Mouse (Mus musculus): ENCODE data around the gene Elmod3. TPM values are rescaled to one million over a fixed set of nuclear protein-coding genes. Genes with fewer than 3 reads are reported as not detected.

Gene Elmod3
- total and polyA plus RNA-seq, 3 experiments: 8.6 to 25.5 (median 16.6) TPM

DNA sequence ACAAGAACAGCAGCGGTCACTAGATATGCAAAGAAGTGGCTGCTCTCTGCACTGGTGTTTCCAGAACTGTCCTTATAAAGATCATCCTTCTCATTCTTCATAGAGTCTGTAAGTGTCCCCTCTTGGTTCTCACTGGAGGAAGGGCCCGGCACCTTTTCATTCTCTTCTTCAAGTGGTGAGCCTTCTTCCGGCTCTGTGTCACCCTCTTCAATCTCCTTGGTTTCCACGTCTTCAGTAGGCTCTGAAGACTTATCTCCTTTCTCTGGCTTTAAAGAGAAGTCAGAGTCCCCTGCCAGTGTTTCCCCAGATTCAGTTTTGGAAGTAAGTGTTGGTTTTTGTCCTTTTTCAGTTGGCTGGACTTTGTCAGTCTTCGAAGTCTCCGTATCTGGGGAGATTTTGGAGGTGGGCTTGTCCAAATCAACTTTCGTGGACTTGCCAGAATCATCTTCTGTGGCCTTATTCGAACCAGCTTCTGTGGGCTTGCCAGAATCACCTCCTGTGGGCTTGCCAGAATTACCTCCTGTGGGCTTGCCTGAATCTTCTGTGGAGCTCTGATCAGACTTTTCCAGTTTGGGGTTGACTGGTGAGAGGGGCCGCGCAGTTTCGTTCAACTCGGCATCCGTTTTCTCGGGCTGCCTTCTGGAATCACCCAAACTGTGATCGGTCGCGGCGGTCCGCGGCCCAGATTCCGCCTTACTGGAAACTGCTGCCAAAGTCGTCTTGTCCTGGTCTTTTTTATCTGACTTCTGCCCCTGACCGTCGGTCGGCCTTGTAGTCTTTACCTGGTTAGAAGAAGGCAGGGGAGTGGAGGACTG is 17.6 kb upstream of the Elmod3 start:
- no peak for DNase-seq (ENCODE audit: low spot score)
- TF ChIP-seq POLR2AphosphoS5 (IDR thresholded peaks at IDR 0.05; ENCODE audit: insufficient replicate concordance, low read depth, low read length) (no peak), GATA2 (IDR thresholded peaks at IDR 0.05; ENCODE audit: borderline replicate concordance, low read depth, low read length) (no peak), GATA1 (IDR thresholded peaks at IDR 0.05; ENCODE audit: borderline replicate concordance, low read length) (no peak), CTCF (IDR thresholded peaks at IDR 0.05; ENCODE audit: low read depth, low read length) (no peak), TAL1 (conservative IDR thresholded peaks at IDR 0.05; ENCODE audit: low read depth, low read length) (no peak)
- Histone ChIP-seq H3K4me1 (ENCODE audit: insufficient read depth, low read depth, low read length) (peaks cover 34% of the 10 kb centered on the region), H3K36me3 (replicated peaks) (peaks cover 47% of the 10 kb centered on the region), H3K9me3 (replicated peaks) (no peaks in the 10 kb centered on the region), H3K4me3 (ENCODE audit: low read depth, low read length) (peak overlapping the region; percentile 95), H3K27me3 (ENCODE audit: insufficient read depth, low read length) (no peaks in the 10 kb centered on the region)
- no peak for ATAC-seq (ENCODE audit: extremely low read depth, insufficient number of reproducible peaks, low FRiP score, poor library complexity, severe bottlenecking)

DNA sequence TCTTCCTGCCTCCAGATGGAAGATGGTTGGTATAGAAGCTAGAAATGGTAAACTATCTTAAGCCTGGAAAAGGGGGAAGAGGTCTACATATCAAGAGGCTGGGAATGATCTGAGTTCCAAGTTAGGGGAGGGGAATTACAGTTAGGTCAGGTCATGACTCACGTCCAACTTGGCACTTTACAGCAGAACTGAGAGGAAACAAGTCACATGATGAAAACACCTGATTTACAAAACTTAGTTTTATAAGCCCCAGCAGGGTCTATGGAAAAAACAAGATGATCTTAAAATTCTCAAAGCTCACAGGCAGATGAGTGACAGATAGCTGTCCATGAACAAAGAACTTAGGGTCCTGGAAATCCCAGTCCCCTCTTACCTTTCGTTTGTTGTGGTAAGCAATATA is 16.9 kb upstream of the Elmod3 start:
- peaks cover 34% of the 10 kb centered on the region for H3K4me1 ChIP-seq (ENCODE audit: insufficient read depth, low read depth, low read length)
- DNase-seq (ENCODE audit: low spot score): no peak
- H3K27me3 ChIP-seq (ENCODE audit: insufficient read depth, low read length): no peaks in the 10 kb centered on the region
- no peak for TF ChIP-seq POLR2AphosphoS5 (IDR thresholded peaks at IDR 0.05; ENCODE audit: insufficient replicate concordance, low read depth, low read length)
- no peak for TF ChIP-seq GATA1 (IDR thresholded peaks at IDR 0.05; ENCODE audit: borderline replicate concordance, low read length)
- H3K4me3 ChIP-seq (ENCODE audit: low read depth, low read length): peak overlapping the region; percentile 95
- H3K9me3 ChIP-seq (replicated peaks): no peaks in the 10 kb centered on the region
- ATAC-seq (ENCODE audit: extremely low read depth, insufficient number of reproducible peaks, low FRiP score, poor library complexity, severe bottlenecking): no peak
- peaks cover 53% of the 10 kb centered on the region for H3K36me3 ChIP-seq (replicated peaks)

DNA sequence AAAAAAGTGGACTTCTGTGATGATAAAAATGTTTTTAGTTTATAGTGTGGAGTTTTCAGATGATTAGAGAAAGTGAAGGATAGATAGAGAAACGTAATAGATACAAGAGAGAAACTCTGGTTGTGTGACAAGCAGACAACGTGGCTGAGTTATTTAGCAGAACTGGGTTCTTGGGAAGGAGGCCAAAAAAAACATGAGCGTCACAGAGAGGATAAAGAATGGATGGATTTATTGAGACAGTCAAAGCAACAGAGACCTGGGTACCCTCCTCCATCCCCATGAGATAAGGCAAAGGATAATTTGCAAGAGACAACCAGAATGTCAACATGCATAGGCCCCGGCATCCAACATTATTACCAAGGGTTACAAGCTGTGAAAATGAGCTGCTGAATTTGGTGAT is 12.0 kb upstream of the Elmod3 start:
- H3K36me3 ChIP-seq (replicated peaks): peaks cover 89% of the 10 kb centered on the region
- H3K4me3 ChIP-seq (ENCODE audit: low read depth, low read length): no peak overlapping the region
- no peaks in the 10 kb centered on the region for H3K27me3 ChIP-seq (ENCODE audit: insufficient read depth, low read length)
- no peak for DNase-seq (ENCODE audit: low spot score)
- ATAC-seq (ENCODE audit: extremely low read depth, insufficient number of reproducible peaks, low FRiP score, poor library complexity, severe bottlenecking): no peak
- no peak for TF ChIP-seq POLR2AphosphoS5 (IDR thresholded peaks at IDR 0.05; ENCODE audit: insufficient replicate concordance, low read depth, low read length)
- no peak for TF ChIP-seq CTCF (IDR thresholded peaks at IDR 0.05; ENCODE audit: low read depth, low read length)
- no peak for TF ChIP-seq TAL1 (conservative IDR thresholded peaks at IDR 0.05; ENCODE audit: low read depth, low read length)
- TF ChIP-seq GATA2 (IDR thresholded peaks at IDR 0.05; ENCODE audit: borderline replicate concordance, low read depth, low read length): no peak
- no peak for TF ChIP-seq GATA1 (IDR thresholded peaks at IDR 0.05; ENCODE audit: borderline replicate concordance, low read length)
- peaks cover 31% of the 10 kb centered on the region for H3K4me1 ChIP-seq (ENCODE audit: insufficient read depth, low read depth, low read length)
- no peaks in the 10 kb centered on the region for H3K9me3 ChIP-seq (replicated peaks)

- no peak for TF ChIP-seq GATA1 (IDR thresholded peaks at IDR 0.05; ENCODE audit: borderline replicate concordance, low read length)
- no peak for TF ChIP-seq GATA2 (IDR thresholded peaks at IDR 0.05; ENCODE audit: borderline replicate concordance, low read depth, low read length)
- no peak for TF ChIP-seq TAL1 (conservative IDR thresholded peaks at IDR 0.05; ENCODE audit: low read depth, low read length)
- TF ChIP-seq POLR2AphosphoS5 (IDR thresholded peaks at IDR 0.05; ENCODE audit: insufficient replicate concordance, low read depth, low read length): no peak
- no peak for TF ChIP-seq CTCF (IDR thresholded peaks at IDR 0.05; ENCODE audit: low read depth, low read length)
- H3K4me1 ChIP-seq (ENCODE audit: insufficient read depth, low read depth, low read length): peaks cover 16% of the 10 kb centered on the region
- ATAC-seq (ENCODE audit: extremely low read depth, insufficient number of reproducible peaks, low FRiP score, poor library complexity, severe bottlenecking): no peak
- no peaks in the 10 kb centered on the region for H3K9me3 ChIP-seq (replicated peaks)
- DNase-seq (ENCODE audit: low spot score): no peak
- no peaks in the 10 kb centered on the region for H3K27me3 ChIP-seq (ENCODE audit: insufficient read depth, low read length)
- H3K36me3 ChIP-seq (replicated peaks): peaks cover 93% of the 10 kb centered on the region
- no peak overlapping the region for H3K4me3 ChIP-seq (ENCODE audit: low read depth, low read length)
These were observed 10.5 kb upstream of the Elmod3 start for GRCm38 (mm10) chr6:72608662-72609184.

DNA sequence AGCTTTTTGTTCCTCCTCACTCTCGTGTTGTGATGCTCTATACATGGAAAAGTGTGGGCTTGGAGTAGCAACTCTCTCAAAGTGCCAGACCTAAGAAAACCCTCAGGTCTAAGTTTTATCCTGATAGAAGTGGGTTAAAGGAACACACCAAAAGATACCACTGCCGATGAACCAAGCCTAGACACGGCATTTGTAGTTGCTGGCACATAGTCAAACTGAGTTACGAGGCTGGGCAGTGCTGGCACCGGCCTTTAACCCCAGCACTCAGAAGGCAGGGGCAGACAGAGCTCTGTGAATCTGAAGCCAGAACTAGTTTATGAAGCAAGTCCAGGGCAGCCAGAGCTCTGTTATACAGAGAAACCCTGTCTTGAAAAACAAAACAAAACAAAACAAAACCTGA is 9.5 kb upstream of the Elmod3 start:
- TF ChIP-seq CTCF (IDR thresholded peaks at IDR 0.05; ENCODE audit: low read depth, low read length) (no peak), POLR2AphosphoS5 (IDR thresholded peaks at IDR 0.05; ENCODE audit: insufficient replicate concordance, low read depth, low read length) (no peak), GATA2 (IDR thresholded peaks at IDR 0.05; ENCODE audit: borderline replicate concordance, low read depth, low read length) (no peak)
- H3K27me3 ChIP-seq (ENCODE audit: insufficient read depth, low read length): no peaks in the 10 kb centered on the region
- no peak for ATAC-seq (ENCODE audit: extremely low read depth, insufficient number of reproducible peaks, low FRiP score, poor library complexity, severe bottlenecking)
- peaks cover 94% of the 10 kb centered on the region for H3K36me3 ChIP-seq (replicated peaks)
- H3K4me3 ChIP-seq (ENCODE audit: low read depth, low read length): no peak overlapping the region
- no peak for DNase-seq (ENCODE audit: low spot score)
- no peaks in the 10 kb centered on the region for H3K9me3 ChIP-seq (replicated peaks)
- peaks cover 9% of the 10 kb centered on the region; the same call in 1 of the 2 replicates for H3K4me1 ChIP-seq (ENCODE audit: insufficient read depth, low read depth, low read length)

DNA sequence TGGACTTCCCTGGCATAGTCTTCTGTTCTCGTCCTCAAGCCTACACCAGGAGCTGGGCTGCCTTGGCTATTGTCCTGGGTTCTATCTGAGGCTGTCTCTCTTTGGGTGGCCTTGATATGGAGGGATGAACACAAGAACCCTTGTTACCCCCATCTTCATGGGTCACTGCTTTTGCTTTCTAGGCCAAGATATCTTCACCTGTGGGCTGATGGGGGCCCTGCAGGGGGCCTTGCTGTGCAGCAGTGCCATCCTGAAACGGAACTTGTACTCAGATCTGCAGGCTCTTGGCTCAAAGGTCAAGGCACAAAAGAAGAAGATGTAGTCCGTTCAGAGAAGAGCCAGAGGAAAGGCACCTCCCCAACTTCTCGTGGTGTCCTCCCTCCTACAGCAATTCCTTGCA is 8.8 kb upstream of the Elmod3 start:
- Histone ChIP-seq H3K36me3 (replicated peaks) (peaks cover 95% of the 10 kb centered on the region), H3K4me1 (ENCODE audit: insufficient read depth, low read depth, low read length) (peaks cover 9% of the 10 kb centered on the region; the same call in 1 of the 2 replicates)
- no peak for ATAC-seq (ENCODE audit: extremely low read depth, insufficient number of reproducible peaks, low FRiP score, poor library complexity, severe bottlenecking)

More for the DNA sequence above, 8.8 kb upstream of the Elmod3 start:
- Histone ChIP-seq H3K27me3 (ENCODE audit: insufficient read depth, low read length) (no peaks in the 10 kb centered on the region), H3K9me3 (replicated peaks) (no peaks in the 10 kb centered on the region), H3K4me3 (ENCODE audit: low read depth, low read length) (no peak overlapping the region)
- TF ChIP-seq POLR2AphosphoS5 (IDR thresholded peaks at IDR 0.05; ENCODE audit: insufficient replicate concordance, low read depth, low read length) (no peak), TAL1 (conservative IDR thresholded peaks at IDR 0.05; ENCODE audit: low read depth, low read length) (no peak), GATA1 (IDR thresholded peaks at IDR 0.05; ENCODE audit: borderline replicate concordance, low read length) (no peak), CTCF (IDR thresholded peaks at IDR 0.05; ENCODE audit: low read depth, low read length) (no peak), GATA2 (IDR thresholded peaks at IDR 0.05; ENCODE audit: borderline replicate concordance, low read depth, low read length) (no peak)
- DNase-seq (ENCODE audit: low spot score): no peak
